Mouse (Mus musculus): ENCODE measurements around the gene Cadm2. TPM values are rescaled to one million over a fixed set of nuclear protein-coding genes. Genes with fewer than 3 reads are reported as not detected.

The Cadm2 gene
- total RNA-seq, 1 experiment from 2014 or later, result not detected

GRCm38 (mm10) chr16:67518311-67518710 lies 102.4 kb downstream of the Cadm2 start:
- no peak for ATAC-seq (replicated peaks; ENCODE audit: low read depth, poor library complexity, severe bottlenecking)

- ATAC-seq (replicated peaks; ENCODE audit: low read depth, poor library complexity, severe bottlenecking), result no peak
These were observed 105.2 kb downstream of the Cadm2 start for GRCm38 (mm10) chr16:67515549-67515948.

GRCm38 (mm10) chr16:67509079-67509478 lies 111.6 kb downstream of the Cadm2 start:
- ATAC-seq (replicated peaks; ENCODE audit: low read depth, poor library complexity, severe bottlenecking), result no peak

- no peak for ATAC-seq (replicated peaks; ENCODE audit: low read depth, poor library complexity, severe bottlenecking)
These were observed 138.2 kb downstream of the Cadm2 start for GRCm38 (mm10) chr16:67482542-67482941.

GRCm38 (mm10) chr16:67467041-67467440 lies 153.7 kb downstream of the Cadm2 start:
- ATAC-seq (replicated peaks; ENCODE audit: low read depth, poor library complexity, severe bottlenecking), result no peak

GRCm38 (mm10) chr16:67436301-67436700 lies 184.4 kb downstream of the Cadm2 start:
- ATAC-seq (replicated peaks; ENCODE audit: low read depth, poor library complexity, severe bottlenecking), result no peak

- ATAC-seq (replicated peaks; ENCODE audit: low read depth, poor library complexity, severe bottlenecking), result no peak
These were observed 195.3 kb downstream of the Cadm2 start for GRCm38 (mm10) chr16:67425371-67425770.

- ATAC-seq (replicated peaks; ENCODE audit: low read depth, poor library complexity, severe bottlenecking), result no peak
These were observed 209.8 kb downstream of the Cadm2 start for GRCm38 (mm10) chr16:67410926-67411325.

GRCm38 (mm10) chr16:67410482-67410881 lies 210.2 kb downstream of the Cadm2 start:
- ATAC-seq (replicated peaks; ENCODE audit: low read depth, poor library complexity, severe bottlenecking), result no peak

- ATAC-seq (replicated peaks; ENCODE audit: low read depth, poor library complexity, severe bottlenecking), result no peak
These were observed 253.0 kb downstream of the Cadm2 start for GRCm38 (mm10) chr16:67367745-67368144.

GRCm38 (mm10) chr16:67348011-67348410 lies 272.7 kb downstream of the Cadm2 start:
- no peak for ATAC-seq (replicated peaks; ENCODE audit: low read depth, poor library complexity, severe bottlenecking)

- ATAC-seq (replicated peaks; ENCODE audit: low read depth, poor library complexity, severe bottlenecking), result no peak
These were observed 273.1 kb downstream of the Cadm2 start for GRCm38 (mm10) chr16:67347561-67347960.

GRCm38 (mm10) chr16:67346621-67347290 lies 274.0 kb downstream of the Cadm2 start:
- ATAC-seq (replicated peaks; ENCODE audit: low read depth, poor library complexity, severe bottlenecking), result no peak

- no peak for ATAC-seq (replicated peaks; ENCODE audit: low read depth, poor library complexity, severe bottlenecking)
These were observed 276.5 kb downstream of the Cadm2 start for GRCm38 (mm10) chr16:67344194-67344593.

- ATAC-seq (replicated peaks; ENCODE audit: low read depth, poor library complexity, severe bottlenecking), result no peak
These were observed 309.7 kb downstream of the Cadm2 start for GRCm38 (mm10) chr16:67311033-67311432.

- no peak for ATAC-seq (replicated peaks; ENCODE audit: low read depth, poor library complexity, severe bottlenecking)
These were observed 336.0 kb downstream of the Cadm2 start for GRCm38 (mm10) chr16:67284664-67285063.

GRCm38 (mm10) chr16:67243598-67243997 lies 377.1 kb downstream of the Cadm2 start:
- no peak for ATAC-seq (replicated peaks; ENCODE audit: low read depth, poor library complexity, severe bottlenecking)

GRCm38 (mm10) chr16:67234862-67235261 lies 385.8 kb downstream of the Cadm2 start:
- ATAC-seq (replicated peaks; ENCODE audit: low read depth, poor library complexity, severe bottlenecking), result no peak

GRCm38 (mm10) chr16:67226696-67227095 lies 394.0 kb downstream of the Cadm2 start:
- ATAC-seq (replicated peaks; ENCODE audit: low read depth, poor library complexity, severe bottlenecking), result no peak

GRCm38 (mm10) chr16:67203329-67203728 lies 417.4 kb downstream of the Cadm2 start:
- no peak for ATAC-seq (replicated peaks; ENCODE audit: low read depth, poor library complexity, severe bottlenecking)

GRCm38 (mm10) chr16:67192852-67193415 lies 427.8 kb downstream of the Cadm2 start:
- no peak for ATAC-seq (replicated peaks; ENCODE audit: low read depth, poor library complexity, severe bottlenecking)

- ATAC-seq (replicated peaks; ENCODE audit: low read depth, poor library complexity, severe bottlenecking), result no peak
These were observed 428.3 kb downstream of the Cadm2 start for GRCm38 (mm10) chr16:67192395-67192794.

All from common myeloid progenitor, adult 5-6 weeks (primary cell).